Mouse (Mus musculus) brain, embryonic 14.5 days (tissue): ENCODE measurements at regions not wholly inside any gene's neighbourhood (a gene's known extent, or its start where the extent isn't known, plus 50 kb on each side); places are given as distances from the start of the nearest gene placed in this dataset.

ENCODE experiments used
- CTCF ChIP-seq: fragments of 200-500 bp; IDR thresholded peaks from 2 replicates; pipeline ENCODE4 v1.5.1; 2012; ENCODE audit warnings: inconsistent platforms, mild to moderate bottlenecking, moderate library complexity, borderline replicate concordance; ENCODE audit not compliant: insufficient read depth, insufficient read length; ENCODE audit errors: extremely low read depth
- POLR2A ChIP-seq: fragments of 200-500 bp; IDR thresholded peaks from 2 replicates; pipeline ENCODE4 v1.6.1; 2012; ENCODE audit warnings: mild to moderate bottlenecking, inconsistent platforms, borderline replicate concordance; ENCODE audit not compliant: poor library complexity, insufficient read depth, insufficient read length, severe bottlenecking; ENCODE audit errors: extremely low read depth

GRCm38 (mm10) chr6:95939052-95939451 lies 173.9 kb upstream of the Fam19a1 start:
- no peak for TF ChIP-seq CTCF
- TF ChIP-seq POLR2A, result no peak
